Mouse (Mus musculus): ENCODE data around the gene Tgfbr2. TPM values are rescaled to one million over a fixed set of nuclear protein-coding genes. Genes with fewer than 3 reads are reported as not detected.
"Not testable (repeated sequence)": the region's sequence is repeated elsewhere in the genome, so short reads cannot be mapped to it uniquely, and the experiment has no call there.

Gene Tgfbr2
- polyA plus RNA-seq, 1 experiment from 2014 or later = 49.6 TPM

GRCm38 (mm10) chr9:116087880-116088279, 87.3 kb downstream of the Tgfbr2 start:
- no peak overlapping the region for H3K4me2 ChIP-seq (replicated peaks)
- peaks cover 40% of the 10 kb centered on the region for H3K36me3 ChIP-seq
- H3K4me3 ChIP-seq (replicated peaks) = no peak overlapping the region
- H3K27ac ChIP-seq (replicated peaks) = no peak overlapping the region
- H3K9ac ChIP-seq = no peak overlapping the region
- ATAC-seq (ENCODE audit: insufficient number of reproducible peaks, low FRiP score, low TSS enrichment, low read depth) = no peak
- 24% methylated on average over 5 of the region's 5 CpGs for WGBS
- no peaks in the 10 kb centered on the region for H3K27me3 ChIP-seq
- H3K4me1 ChIP-seq = 0 out of 2 replicates have a peak, but pooled peaks cover 11% of the 10 kb centered on the region
- H3K9me3 ChIP-seq (replicated peaks) = no peaks in the 10 kb centered on the region

DNA sequence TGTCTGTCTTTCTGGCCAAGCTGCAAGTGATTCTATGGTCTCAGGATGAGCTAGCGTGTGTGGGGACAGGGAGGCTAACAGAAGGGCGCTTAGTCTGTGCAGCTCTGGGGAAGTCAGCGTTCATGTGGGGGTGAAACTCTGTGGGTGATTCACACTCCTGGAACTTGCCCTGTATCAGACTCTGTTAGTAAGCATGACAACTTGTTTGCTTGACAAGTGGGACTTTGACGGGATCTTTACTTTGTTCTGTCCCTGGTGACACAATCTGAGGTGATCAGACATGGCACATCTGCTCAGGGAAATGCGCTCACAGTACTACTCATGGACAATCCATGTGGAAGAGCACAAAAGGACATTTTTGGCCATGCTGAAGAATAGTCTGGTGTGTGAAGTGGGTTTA, 87.9 kb downstream of the Tgfbr2 start:
- H3K9me3 ChIP-seq (replicated peaks) = no peaks in the 10 kb centered on the region
- H3K27me3 ChIP-seq = no peaks in the 10 kb centered on the region
- no peak for ATAC-seq (ENCODE audit: insufficient number of reproducible peaks, low FRiP score, low TSS enrichment, low read depth)
- 89% methylated on average over 5 of the region's 5 CpGs for WGBS
- peaks cover 34% of the 10 kb centered on the region for H3K36me3 ChIP-seq
- 0 out of 2 replicates have a peak, but pooled peaks cover 4% of the 10 kb centered on the region for H3K4me1 ChIP-seq
- H3K9ac ChIP-seq = no peak overlapping the region
- H3K4me2 ChIP-seq (replicated peaks) = no peak overlapping the region
- no peak overlapping the region for H3K27ac ChIP-seq (replicated peaks)
- H3K4me3 ChIP-seq (replicated peaks) = no peak overlapping the region

DNA sequence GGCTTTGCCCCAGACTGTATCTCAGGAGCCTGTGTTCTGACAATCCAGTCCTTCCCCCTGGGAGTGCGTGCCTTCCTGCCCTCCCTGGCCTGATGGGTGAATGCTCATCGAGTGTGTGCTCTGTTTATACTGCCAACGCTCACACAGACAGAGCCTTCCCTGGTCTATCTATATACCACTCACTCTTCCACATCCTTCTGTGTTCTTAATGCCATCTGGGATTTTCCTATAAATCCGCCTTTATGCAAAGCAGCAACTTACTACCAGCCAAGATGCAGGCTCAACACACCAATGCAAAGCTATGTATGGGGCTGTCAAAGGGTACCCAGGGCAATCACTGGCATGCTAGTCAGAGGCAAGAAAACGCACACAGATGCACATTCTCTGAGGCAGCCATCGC, 89.2 kb downstream of the Tgfbr2 start:
- Histone ChIP-seq H3K4me1 (no peaks in the 10 kb centered on the region), H3K4me2 (replicated peaks) (no peak overlapping the region), H3K9ac (no peak overlapping the region), H3K36me3 (peaks cover 25% of the 10 kb centered on the region), H3K27ac (replicated peaks) (no peak overlapping the region), H3K27me3 (no peaks in the 10 kb centered on the region), H3K4me3 (replicated peaks) (no peak overlapping the region), H3K9me3 (replicated peaks) (no peaks in the 10 kb centered on the region)
- ATAC-seq (ENCODE audit: insufficient number of reproducible peaks, low FRiP score, low TSS enrichment, low read depth) = no peak
- WGBS = 90% methylated on average over 6 of the region's 6 CpGs

GRCm38 (mm10) chr9:116084324-116084931, 90.7 kb downstream of the Tgfbr2 start:
- 75% methylated on average over 12 of the region's 12 CpGs for WGBS
- H3K27ac ChIP-seq (replicated peaks) = no peak overlapping the region
- peaks cover 11% of the 10 kb centered on the region for H3K36me3 ChIP-seq
- H3K9ac ChIP-seq = no peak overlapping the region
- no peaks in the 10 kb centered on the region for H3K27me3 ChIP-seq
- no peak overlapping the region for H3K4me3 ChIP-seq (replicated peaks)
- H3K4me2 ChIP-seq (replicated peaks) = no peak overlapping the region
- no peaks in the 10 kb centered on the region for H3K9me3 ChIP-seq (replicated peaks)
- no peaks in the 10 kb centered on the region for H3K4me1 ChIP-seq
- no peak for ATAC-seq (ENCODE audit: insufficient number of reproducible peaks, low FRiP score, low TSS enrichment, low read depth)

- Histone ChIP-seq H3K27ac (replicated peaks) (no peak overlapping the region), H3K4me3 (replicated peaks) (no peak overlapping the region), H3K9me3 (replicated peaks) (no peaks in the 10 kb centered on the region), H3K4me2 (replicated peaks) (no peak overlapping the region), H3K36me3 (peaks cover 5% of the 10 kb centered on the region), H3K9ac (no peak overlapping the region), H3K4me1 (no peaks in the 10 kb centered on the region), H3K27me3 (no peaks in the 10 kb centered on the region)
- ATAC-seq (ENCODE audit: insufficient number of reproducible peaks, low FRiP score, low TSS enrichment, low read depth) = no peak
- 86% methylated on average over 8 of the region's 8 CpGs for WGBS
These were observed 91.3 kb downstream of the Tgfbr2 start for GRCm38 (mm10) chr9:116083726-116084323.

GRCm38 (mm10) chr9:116083300-116083699, 91.9 kb downstream of the Tgfbr2 start:
- H3K9me3 ChIP-seq (replicated peaks) = no peaks in the 10 kb centered on the region
- H3K27me3 ChIP-seq = no peaks in the 10 kb centered on the region
- no peak overlapping the region for H3K9ac ChIP-seq
- H3K4me1 ChIP-seq = no peaks in the 10 kb centered on the region
- no peak overlapping the region for H3K4me2 ChIP-seq (replicated peaks)
- no peak for ATAC-seq (ENCODE audit: insufficient number of reproducible peaks, low FRiP score, low TSS enrichment, low read depth)
- no peak overlapping the region for H3K4me3 ChIP-seq (replicated peaks)
- 86% methylated on average over 5 of the region's 5 CpGs for WGBS
- H3K27ac ChIP-seq (replicated peaks) = no peak overlapping the region
- H3K36me3 ChIP-seq = no peaks in the 10 kb centered on the region

DNA sequence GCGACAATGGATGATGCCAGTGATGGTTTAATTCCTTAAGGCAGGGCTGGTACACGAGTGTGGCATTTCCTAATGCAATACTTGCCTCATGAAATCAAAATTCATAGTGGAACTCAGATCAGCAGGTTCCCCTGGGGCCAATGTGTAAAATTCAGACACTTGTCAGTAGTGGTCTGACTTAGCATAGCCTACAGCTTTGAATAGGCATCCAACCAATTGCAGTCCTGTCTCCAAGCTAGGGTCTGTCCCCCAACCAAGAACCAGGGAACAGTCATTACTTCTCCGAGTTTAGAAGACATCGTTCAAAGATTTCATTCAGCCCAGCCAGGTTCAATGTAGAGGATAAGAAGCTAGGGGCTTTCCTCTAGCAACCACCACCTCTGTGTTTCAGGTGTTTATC, 93.4 kb downstream of the Tgfbr2 start:
- 76% methylated on average over 4 of the region's 4 CpGs for WGBS
- H3K9ac ChIP-seq = no peak overlapping the region
- no peak overlapping the region for H3K4me2 ChIP-seq (replicated peaks)
- no peaks in the 10 kb centered on the region for H3K4me1 ChIP-seq
- H3K9me3 ChIP-seq (replicated peaks) = no peaks in the 10 kb centered on the region
- no peak overlapping the region for H3K27ac ChIP-seq (replicated peaks)
- ATAC-seq (ENCODE audit: insufficient number of reproducible peaks, low FRiP score, low TSS enrichment, low read depth) = no peak
- no peak overlapping the region for H3K4me3 ChIP-seq (replicated peaks)
- no peaks in the 10 kb centered on the region for H3K27me3 ChIP-seq
- no peaks in the 10 kb centered on the region for H3K36me3 ChIP-seq

- no peak overlapping the region for H3K4me2 ChIP-seq (replicated peaks)
- 87% methylated on average over 2 of the region's 2 CpGs for whole genome bisulfite sequencing
- H3K27me3 ChIP-seq = no peaks in the 10 kb centered on the region
- no peaks in the 10 kb centered on the region for H3K36me3 ChIP-seq
- no peaks in the 10 kb centered on the region for H3K9me3 ChIP-seq (replicated peaks)
- H3K4me1 ChIP-seq = no peaks in the 10 kb centered on the region
- no peak overlapping the region for H3K9ac ChIP-seq
- H3K27ac ChIP-seq (replicated peaks) = no peak overlapping the region
- no peak for ATAC-seq (ENCODE audit: insufficient number of reproducible peaks, low FRiP score, low TSS enrichment, low read depth)
- H3K4me3 ChIP-seq (replicated peaks) = no peak overlapping the region
These were observed 97.7 kb downstream of the Tgfbr2 start for GRCm38 (mm10) chr9:116077419-116077818.

GRCm38 (mm10) chr9:116076946-116077345, 98.2 kb downstream of the Tgfbr2 start:
- Histone ChIP-seq H3K36me3 (no peaks in the 10 kb centered on the region), H3K4me3 (replicated peaks) (no peak overlapping the region), H3K9me3 (replicated peaks) (no peaks in the 10 kb centered on the region), H3K4me2 (replicated peaks) (no peak overlapping the region), H3K9ac (no peak overlapping the region), H3K4me1 (no peaks in the 10 kb centered on the region), H3K27me3 (no peaks in the 10 kb centered on the region), H3K27ac (replicated peaks) (no peak overlapping the region)
- WGBS = 69% methylated on average over 2 of the region's 2 CpGs
- no peak for ATAC-seq (ENCODE audit: insufficient number of reproducible peaks, low FRiP score, low TSS enrichment, low read depth)

DNA sequence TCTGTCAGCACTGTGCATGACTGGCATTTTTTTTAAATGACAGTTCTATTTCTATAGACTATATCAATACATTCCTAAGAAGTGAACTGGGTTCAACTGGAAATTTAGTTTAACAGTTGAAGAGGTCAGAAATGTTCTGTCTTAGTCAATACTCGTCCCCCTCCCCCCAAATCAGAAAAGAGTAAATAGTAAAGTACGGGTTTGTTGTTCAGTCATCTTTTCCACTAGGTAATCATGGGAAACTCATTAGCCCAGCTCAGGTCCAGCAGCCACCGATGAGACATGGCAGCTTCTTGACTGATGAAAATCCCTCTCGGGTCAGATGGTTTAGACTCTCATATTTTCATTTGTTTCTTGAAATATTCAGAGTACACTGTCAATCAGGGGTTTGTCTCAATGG, 99.0 kb downstream of the Tgfbr2 start:
- no peak for ATAC-seq (ENCODE audit: insufficient number of reproducible peaks, low FRiP score, low TSS enrichment, low read depth)
- Histone ChIP-seq H3K4me1 (no peaks in the 10 kb centered on the region), H3K27me3 (no peaks in the 10 kb centered on the region), H3K4me3 (replicated peaks) (no peak overlapping the region), H3K36me3 (no peaks in the 10 kb centered on the region), H3K27ac (replicated peaks) (no peak overlapping the region), H3K9ac (no peak overlapping the region), H3K4me2 (replicated peaks) (no peak overlapping the region), H3K9me3 (replicated peaks) (no peaks in the 10 kb centered on the region)
- WGBS = 67% methylated on average over 4 of the region's 4 CpGs

GRCm38 (mm10) chr9:116071561-116071960, 103.6 kb downstream of the Tgfbr2 start:
- not testable (repeated sequence) for H3K36me3 ChIP-seq; H3K4me2 ChIP-seq (replicated peaks); ATAC-seq (ENCODE audit: insufficient number of reproducible peaks, low FRiP score, low TSS enrichment, low read depth); H3K4me3 ChIP-seq (replicated peaks); H3K9ac ChIP-seq; H3K4me1 ChIP-seq; H3K27ac ChIP-seq (replicated peaks); H3K9me3 ChIP-seq (replicated peaks); H3K27me3 ChIP-seq
- 94% methylated on average over 1 of the region's 1 CpGs for WGBS

DNA sequence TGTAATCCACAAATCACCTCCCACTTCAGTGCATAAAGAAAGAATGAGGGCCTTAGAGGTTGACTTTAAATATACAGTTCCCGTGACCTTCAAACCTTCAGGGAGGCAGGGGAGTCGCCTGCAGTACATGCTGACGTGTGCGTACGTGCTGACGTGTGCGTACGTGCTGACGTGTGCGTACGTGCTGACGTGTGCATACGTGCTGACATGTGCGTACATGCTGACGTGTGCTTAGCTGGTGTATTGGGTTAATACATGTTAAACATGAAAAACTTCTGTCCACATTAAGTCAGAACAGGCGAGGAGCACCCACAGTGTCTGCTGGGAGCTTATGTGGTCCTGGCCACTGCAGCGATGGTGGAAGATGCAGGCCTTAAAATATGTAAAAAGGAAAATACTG, 110.4 kb downstream of the Tgfbr2 start:
- H3K4me3 ChIP-seq (replicated peaks) = no peak overlapping the region
- WGBS = 86% methylated on average over 17 of the region's 17 CpGs
- no peaks in the 10 kb centered on the region for H3K4me1 ChIP-seq
- no peaks in the 10 kb centered on the region for H3K9me3 ChIP-seq (replicated peaks)
- ATAC-seq (ENCODE audit: insufficient number of reproducible peaks, low FRiP score, low TSS enrichment, low read depth) = no peak
- H3K9ac ChIP-seq = no peak overlapping the region
- no peak overlapping the region for H3K27ac ChIP-seq (replicated peaks)
- H3K4me2 ChIP-seq (replicated peaks) = no peak overlapping the region
- no peaks in the 10 kb centered on the region for H3K27me3 ChIP-seq
- no peaks in the 10 kb centered on the region for H3K36me3 ChIP-seq

All from embryonic facial prominence, embryonic 15.5 days (tissue).